Mouse (Mus musculus) hematopoietic stem cell, adult 5-6 weeks (primary cell): ENCODE data around the gene Itpr3. TPM values are rescaled to one million over a fixed set of nuclear protein-coding genes. Genes with fewer than 3 reads are reported as not detected.

Source experiments
- ATAC-seq, 2 experiments: fragments of 125-278 bp in 1 of 2; replicated peaks in 1 of 2; 2 replicates each; pipeline ENCODE4 v1.8.0; 2016 to 2017; ENCODE audit warnings: inconsistent platforms in 2 of 2, mild to moderate bottlenecking in 2 of 2, moderate number of reproducible peaks in 2 of 2, low read depth in 1 of 2, moderate TSS enrichment in 1 of 2; ENCODE audit not compliant: low FRiP score in 2 of 2, poor library complexity in 2 of 2, severe bottlenecking in 2 of 2, insufficient read depth in 1 of 2, low TSS enrichment in 1 of 2
- total RNA-seq: library from RNA; stranded (forward); fragments of 172-1452, 232-1000 nt; gene quantifications from 2 replicates; pipeline ENCODE4 v1.2.3, GENCODE M21; 2017

Gene Itpr3
- total RNA-seq, 1 experiment from 2014 or later, result 13.2 TPM

GRCm38 (mm10) chr17:27146323-27146923 is 89.3 kb downstream of the Itpr3 start:
- no peak for ATAC-seq

- no peak for ATAC-seq
These were observed 93.8 kb downstream of the Itpr3 start for GRCm38 (mm10) chr17:27150871-27151270.

GRCm38 (mm10) chr17:27151411-27151810 is 94.3 kb downstream of the Itpr3 start:
- 0 out of 4 replicates have a peak, but pooled peaks have one; percentile 54 to 58 for ATAC-seq

- ATAC-seq, result peak; percentile 38 to 44; a peak in 2 of 4 replicates
These were observed 96.0 kb downstream of the Itpr3 start for GRCm38 (mm10) chr17:27152976-27153723.

GRCm38 (mm10) chr17:27153773-27154193 is 96.7 kb downstream of the Itpr3 start:
- ATAC-seq, result no peak

- ATAC-seq, result no peak
These were observed 97.2 kb downstream of the Itpr3 start for GRCm38 (mm10) chr17:27154256-27154655.

- ATAC-seq, result no peak
These were observed 97.8 kb downstream of the Itpr3 start for GRCm38 (mm10) chr17:27154881-27155280.

- no peak for ATAC-seq
These were observed 98.6 kb downstream of the Itpr3 start for GRCm38 (mm10) chr17:27155752-27156151.

GRCm38 (mm10) chr17:27158439-27158838 is 101.3 kb downstream of the Itpr3 start:
- ATAC-seq, result no peak

GRCm38 (mm10) chr17:27159169-27159568 is 102.1 kb downstream of the Itpr3 start:
- no peak for ATAC-seq

- no peak for ATAC-seq
These were observed 103.8 kb downstream of the Itpr3 start for GRCm38 (mm10) chr17:27160905-27161304.

GRCm38 (mm10) chr17:27165054-27165773 is 108.1 kb downstream of the Itpr3 start:
- ATAC-seq, result 0 out of 4 replicates have a peak, but pooled peaks of 1 of the 2 experiments have one; percentile 17

GRCm38 (mm10) chr17:27166901-27167300 is 109.8 kb downstream of the Itpr3 start:
- ATAC-seq, result no peak

GRCm38 (mm10) chr17:27167545-27167944 is 110.4 kb downstream of the Itpr3 start, which contains the start of gene Ip6k3:
Ip6k3 (minus strand) TSS chr17:27167795.
- ATAC-seq, result no peak

- no peak for ATAC-seq
These were observed 111.5 kb downstream of the Itpr3 start for GRCm38 (mm10) chr17:27168569-27168968.

GRCm38 (mm10) chr17:27169952-27170695 is 113.0 kb downstream of the Itpr3 start:
- ATAC-seq, result no peak

GRCm38 (mm10) chr17:27171121-27171520 is 114.0 kb downstream of the Itpr3 start:
- ATAC-seq, result no peak
